ENCODE assay signal across 18 mouse cellular contexts in the genomic region with DNA sequence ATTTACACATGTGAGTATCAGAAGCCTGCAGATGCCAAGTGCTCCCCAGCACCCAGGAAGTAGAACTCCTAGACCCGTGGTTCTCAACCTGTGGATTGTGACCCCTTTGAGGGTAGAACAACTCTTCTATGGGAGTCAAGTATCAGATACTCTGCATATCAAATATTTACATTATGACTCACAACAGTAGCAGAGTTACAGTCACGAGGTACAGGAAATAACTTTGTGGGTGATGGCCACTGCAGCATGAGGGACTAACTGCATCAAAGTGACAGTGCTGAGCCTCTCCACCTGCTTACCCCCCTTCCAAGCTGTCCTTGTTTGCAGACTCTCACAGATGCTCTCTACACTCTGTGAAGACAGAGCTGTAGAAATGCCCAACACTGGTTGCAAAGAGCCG.
DNase-seq lines count a peak whose midpoint lies in the region; ATAC-seq and TF ChIP-seq lines count a peak whose summit lies in the region.
"Had no signal": no experiment of that assay in that cellular context is flagged by ENCODE, and none has a peak within 500 bp of the region (broad histone marks: within the 10 kb centered on the region; RNA-seq: fewer than 3 reads in every experiment).

No protein-coding gene starts in this region.

- peak; percentile 32 to 52 for DNase-seq in lung, adult 18-20 months
- no peak for DNase-seq in lung, adult 2 months
- DNase-seq in natural killer cell, adult 2 months (ENCODE audit: low spot score in 2 of 2): peak; percentile 39 to 57
- DNase-seq in spleen, postnatal 14 days (ENCODE audit: low spot score in 2 of 2): no peak
- DNase-seq in adrenal gland, postnatal 36 days: no peak
- DNase-seq in left cerebral cortex, adult 8-10 months (ENCODE audit: low spot score in 2 of 2): no peak
- DNase-seq: cerebellum, adult 11-12 months; cerebellum, postnatal 36 days; gastrocnemius, postnatal 36 days; kidney, adult 11 months; kidney, postnatal 10 days; left cerebral cortex, postnatal 4 days; thymus, postnatal 14 days had no signal

- peak; percentile 77 for ATAC-seq in CD4-positive, CD25-positive, alpha-beta regulatory T cell, adult 4 months
- peak; percentile 72 for ATAC-seq in intestine, embryonic 16.5 days
- ATAC-seq: liver, embryonic 12.5 days had no signal

- WGBS in lung, adult 2 months: 31% methylated on average over 3 of the region's 3 CpGs
- WGBS in intestine, embryonic 16.5 days: 21% methylated on average over 3 of the region's 3 CpGs

- no peak for TF ChIP-seq POLR2A in lung, adult 2 months (IDR thresholded peaks at IDR 0.05; ENCODE audit: borderline replicate concordance, extremely low read depth, low read depth, low read length)

- H3K4me1 ChIP-seq in lung, adult 2 months (ENCODE audit: control insufficient read depth, insufficient read depth, low read length): peaks cover 2% of the 10 kb centered on the region; the same call in 1 of the 2 replicates
- peaks cover 21% of the 10 kb centered on the region; the same call in 1 of the 2 replicates for H3K4me1 ChIP-seq in intestine, embryonic 16.5 days (ENCODE audit: control insufficient read depth, insufficient read depth, low read length)

- H3K4me2 ChIP-seq in intestine, embryonic 16.5 days (ENCODE audit: low read depth, low read length): no peak overlapping the region
- H3K4me2 ChIP-seq: embryonic facial prominence, embryonic 12.5 days; heart, embryonic 12.5 days; liver, embryonic 12.5 days had no signal

- no peaks in the 10 kb centered on the region for H3K27me3 ChIP-seq in intestine, embryonic 16.5 days (replicated peaks; ENCODE audit: control insufficient read depth, insufficient read depth, low read length)
- H3K27me3 ChIP-seq: embryonic facial prominence, embryonic 12.5 days had no signal

- H3K27ac ChIP-seq in intestine, embryonic 16.5 days (ENCODE audit: low read length): no peak overlapping the region
- H3K27ac ChIP-seq: embryonic facial prominence, embryonic 12.5 days; liver, embryonic 12.5 days had no signal

- no peaks in the 10 kb centered on the region for H3K9me3 ChIP-seq in intestine, embryonic 16.5 days (ENCODE audit: control insufficient read depth, low read length)
- H3K9me3 ChIP-seq: embryonic facial prominence, embryonic 12.5 days; heart, embryonic 12.5 days; liver, embryonic 12.5 days had no signal

- H3K9ac ChIP-seq in intestine, embryonic 16.5 days (ENCODE audit: low read depth, low read length): no peak overlapping the region
- H3K9ac ChIP-seq: embryonic facial prominence, embryonic 12.5 days; heart, embryonic 12.5 days; liver, embryonic 12.5 days had no signal

- H3K36me3 ChIP-seq in intestine, embryonic 16.5 days (ENCODE audit: control insufficient read depth, insufficient read depth, low read length): no peaks in the 10 kb centered on the region
- H3K36me3 ChIP-seq: embryonic facial prominence, embryonic 12.5 days; heart, embryonic 12.5 days; liver, embryonic 12.5 days had no signal

- TF ChIP-seq CTCF in lung, adult 2 months (IDR thresholded peaks at IDR 0.05; ENCODE audit: insufficient read depth, low read length): no peak

- H3K4me3 ChIP-seq in lung, adult 2 months (replicated peaks; ENCODE audit: extremely low read depth, low read depth, low read length): no peak overlapping the region
- H3K4me3 ChIP-seq in intestine, embryonic 16.5 days (ENCODE audit: low read length): no peak overlapping the region
- H3K4me3 ChIP-seq: embryonic facial prominence, embryonic 12.5 days; heart, embryonic 12.5 days; liver, embryonic 12.5 days had no signal

Comparison
In these comparisons a context has a peak if more than half of its experiments do, and no peak if none do; other contexts are left out.
1. DNase-seq: peak in lung, adult 18-20 months (2 of 2) and natural killer cell, adult 2 months (2 of 2); none in lung, adult 2 months (single experiment), spleen, postnatal 14 days (0 of 2), adrenal gland, postnatal 36 days (0 of 2) and left cerebral cortex, adult 8-10 months (0 of 2).